Mouse (Mus musculus): ENCODE results near the gene Gtf2h4.

- TF ChIP-seq POLR2A (IDR thresholded peaks at IDR 0.05; ENCODE audit: low read depth, low read length) (no peak), CTCF (IDR thresholded peaks at IDR 0.05; ENCODE audit: borderline replicate concordance, insufficient read depth, low read length) (no peak)
These were observed 35.1 kb upstream of the Gtf2h4 start for GRCm38 (mm10) chr17:35708611-35709010.
